Mouse (Mus musculus): ENCODE data around the gene Serpinb1b. TPM values are rescaled to one million over a fixed set of nuclear protein-coding genes. Genes with fewer than 3 reads are reported as not detected.
"Not testable (repeated sequence)": the region's sequence is repeated elsewhere in the genome, so short reads cannot be mapped to it uniquely, and the experiment has no call there.

The Serpinb1b gene
- polyA plus RNA-seq (2014; fragmentation: Nextera tagmentation; extraction: Ambion mirVana) = 24.0 and 45.4 TPM in 2 replicates

GRCm38 (mm10) chr13:33078056-33078705 is at the start of gene Serpinb1b:
Gene Serpinb1b, plus strand, starts transcription at chr13:33078575.
- 55% methylated on average over 3 of the region's 3 CpGs for WGBS

DNA sequence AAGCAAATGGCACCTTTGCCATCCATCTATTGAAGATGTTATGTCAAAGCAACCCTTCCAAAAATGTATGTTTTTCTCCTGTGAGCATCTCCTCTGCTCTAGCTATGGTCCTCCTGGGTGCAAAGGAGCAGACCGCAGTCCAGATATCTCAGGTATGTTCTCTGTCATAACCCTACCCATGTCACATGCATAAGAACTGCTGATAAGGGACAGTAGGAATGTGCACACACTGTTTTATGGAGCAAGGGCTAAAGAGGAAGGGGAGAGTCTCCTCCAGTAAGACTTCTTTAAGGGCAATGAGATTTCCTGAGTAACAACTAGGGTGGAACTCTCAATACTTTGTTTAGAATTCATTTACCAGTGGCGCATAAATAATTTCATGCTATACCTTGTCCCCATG is 48.9 kb upstream of the Serpinb1b start:
- not testable (repeated sequence) for ATAC-seq (ENCODE audit: low read depth); H3K27ac ChIP-seq (ENCODE audit: low read depth, low read length)
- 96% methylated on average over 2 of the region's 2 CpGs for WGBS

More at GRCm38 (mm10) chr13:33078056-33078705, at the start of gene Serpinb1b:
- Histone ChIP-seq H3K36me3 (ENCODE audit: control insufficient read depth, insufficient read depth, low read length) (no peaks in the 10 kb centered on the region), H3K27me3 (ENCODE audit: control insufficient read depth, insufficient read depth, low read length) (no peaks in the 10 kb centered on the region), H3K4me2 (ENCODE audit: low read depth, low read length) (peak within 1 kb of the TSS; percentile 25; the same call in 1 of the 2 replicates), H3K4me3 (ENCODE audit: low read depth, low read length) (no peak within 1 kb of the TSS), H3K9me3 (ENCODE audit: control insufficient read depth, low read length) (no peaks in the 10 kb centered on the region), H3K27ac (ENCODE audit: low read depth, low read length) (no peak within 1 kb of the TSS), H3K9ac (replicated peaks; ENCODE audit: low read depth, low read length) (no peak within 1 kb of the TSS), H3K4me1 (ENCODE audit: control insufficient read depth, insufficient read depth, low read length) (no peaks in the 10 kb centered on the region)
- no peak for ATAC-seq (ENCODE audit: low read depth)

GRCm38 (mm10) chr13:33030281-33030680 is 48.1 kb upstream of the Serpinb1b start:
- H3K9me3 ChIP-seq (ENCODE audit: control insufficient read depth, low read length) = no peaks in the 10 kb centered on the region
- no peaks in the 10 kb centered on the region for H3K36me3 ChIP-seq (ENCODE audit: control insufficient read depth, insufficient read depth, low read length)
- no peaks in the 10 kb centered on the region for H3K27me3 ChIP-seq (ENCODE audit: control insufficient read depth, insufficient read depth, low read length)
- no peak for ATAC-seq (ENCODE audit: low read depth)
- no peak overlapping the region for H3K4me2 ChIP-seq (ENCODE audit: low read depth, low read length)
- H3K9ac ChIP-seq (replicated peaks; ENCODE audit: low read depth, low read length) = no peak overlapping the region
- 91% methylated on average over 2 of the region's 3 CpGs for WGBS
- no peak overlapping the region for H3K4me3 ChIP-seq (ENCODE audit: low read depth, low read length)
- no peak overlapping the region for H3K27ac ChIP-seq (ENCODE audit: low read depth, low read length)
- no peaks in the 10 kb centered on the region for H3K4me1 ChIP-seq (ENCODE audit: control insufficient read depth, insufficient read depth, low read length)

More for the DNA sequence above, 48.9 kb upstream of the Serpinb1b start:
- H3K4me1 ChIP-seq (ENCODE audit: control insufficient read depth, insufficient read depth, low read length); H3K9ac ChIP-seq (replicated peaks; ENCODE audit: low read depth, low read length); H3K4me3 ChIP-seq (ENCODE audit: low read depth, low read length); H3K9me3 ChIP-seq (ENCODE audit: control insufficient read depth, low read length); H3K27me3 ChIP-seq (ENCODE audit: control insufficient read depth, insufficient read depth, low read length); H3K36me3 ChIP-seq (ENCODE audit: control insufficient read depth, insufficient read depth, low read length); H3K4me2 ChIP-seq (ENCODE audit: low read depth, low read length): not testable (repeated sequence)

GRCm38 (mm10) chr13:33035506-33035905 is 42.9 kb upstream of the Serpinb1b start:
- Histone ChIP-seq H3K4me3 (ENCODE audit: low read depth, low read length) (no peak overlapping the region), H3K9ac (replicated peaks; ENCODE audit: low read depth, low read length) (no peak overlapping the region), H3K36me3 (ENCODE audit: control insufficient read depth, insufficient read depth, low read length) (no peaks in the 10 kb centered on the region), H3K27me3 (ENCODE audit: control insufficient read depth, insufficient read depth, low read length) (no peaks in the 10 kb centered on the region), H3K27ac (ENCODE audit: low read depth, low read length) (no peak overlapping the region), H3K4me1 (ENCODE audit: control insufficient read depth, insufficient read depth, low read length) (no peaks in the 10 kb centered on the region), H3K4me2 (ENCODE audit: low read depth, low read length) (no peak overlapping the region), H3K9me3 (ENCODE audit: control insufficient read depth, low read length) (no peaks in the 10 kb centered on the region)
- 92% methylated on average over 1 of the region's 1 CpGs for WGBS
- no peak for ATAC-seq (ENCODE audit: low read depth)

DNA sequence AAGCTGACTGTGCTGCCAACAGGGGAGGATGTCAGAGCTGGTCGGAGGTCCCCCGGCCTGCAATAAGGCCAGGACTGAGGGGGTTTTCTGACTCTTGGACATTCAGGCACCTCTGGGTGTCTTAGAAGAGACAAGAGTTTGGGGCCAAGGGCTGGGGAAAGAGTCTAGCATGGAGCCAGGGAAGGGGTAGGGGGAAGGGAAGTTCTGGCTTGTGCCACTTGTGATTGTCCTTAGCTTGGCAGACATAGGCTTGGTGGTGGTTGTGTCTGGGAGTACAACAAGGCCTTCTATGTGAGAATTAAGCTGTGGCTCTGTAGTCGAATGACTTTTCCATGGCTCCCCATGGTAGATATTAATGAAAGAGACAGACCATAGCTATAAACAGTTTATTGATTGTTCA is 34.8 kb upstream of the Serpinb1b start:
- no peaks in the 10 kb centered on the region for H3K36me3 ChIP-seq (ENCODE audit: control insufficient read depth, insufficient read depth, low read length)
- H3K9ac ChIP-seq (replicated peaks; ENCODE audit: low read depth, low read length) = no peak overlapping the region
- no peaks in the 10 kb centered on the region for H3K4me1 ChIP-seq (ENCODE audit: control insufficient read depth, insufficient read depth, low read length)
- no peak overlapping the region for H3K4me3 ChIP-seq (ENCODE audit: low read depth, low read length)
- no peaks in the 10 kb centered on the region for H3K9me3 ChIP-seq (ENCODE audit: control insufficient read depth, low read length)
- no peaks in the 10 kb centered on the region for H3K27me3 ChIP-seq (ENCODE audit: control insufficient read depth, insufficient read depth, low read length)
- H3K27ac ChIP-seq (ENCODE audit: low read depth, low read length) = no peak overlapping the region
- WGBS = 99% methylated on average over 3 of the region's 3 CpGs
- no peak overlapping the region for H3K4me2 ChIP-seq (ENCODE audit: low read depth, low read length)
- no peak for ATAC-seq (ENCODE audit: low read depth)

DNA sequence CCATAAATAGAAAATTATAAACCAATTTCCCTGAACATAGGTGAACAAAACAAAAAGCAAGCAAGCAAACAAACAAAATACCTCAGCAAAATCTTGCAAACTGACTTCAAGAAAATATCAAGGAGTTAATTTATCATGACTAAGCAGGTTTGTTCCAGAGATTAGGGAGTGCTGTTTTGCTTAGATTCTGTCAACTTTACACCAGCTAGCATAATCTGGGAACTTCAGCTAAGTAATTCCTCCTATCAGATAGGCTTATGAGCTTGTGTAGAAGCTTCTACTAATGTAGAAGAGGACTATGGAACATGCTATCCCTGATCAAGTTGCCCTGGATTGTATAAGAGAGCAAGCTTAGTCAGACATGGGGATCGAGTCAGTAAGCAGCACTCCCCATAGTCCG is 31.1 kb upstream of the Serpinb1b start:
- Histone ChIP-seq H3K27me3 (ENCODE audit: control insufficient read depth, insufficient read depth, low read length) (no peaks in the 10 kb centered on the region), H3K36me3 (ENCODE audit: control insufficient read depth, insufficient read depth, low read length) (no peaks in the 10 kb centered on the region), H3K4me3 (ENCODE audit: low read depth, low read length) (no peak overlapping the region), H3K9me3 (ENCODE audit: control insufficient read depth, low read length) (no peaks in the 10 kb centered on the region), H3K4me2 (ENCODE audit: low read depth, low read length) (no peak overlapping the region), H3K27ac (ENCODE audit: low read depth, low read length) (no peak overlapping the region), H3K9ac (replicated peaks; ENCODE audit: low read depth, low read length) (no peak overlapping the region), H3K4me1 (ENCODE audit: control insufficient read depth, insufficient read depth, low read length) (no peaks in the 10 kb centered on the region)
- ATAC-seq (ENCODE audit: low read depth) = no peak
- WGBS = 84% methylated on average over 2 of the region's 2 CpGs

DNA sequence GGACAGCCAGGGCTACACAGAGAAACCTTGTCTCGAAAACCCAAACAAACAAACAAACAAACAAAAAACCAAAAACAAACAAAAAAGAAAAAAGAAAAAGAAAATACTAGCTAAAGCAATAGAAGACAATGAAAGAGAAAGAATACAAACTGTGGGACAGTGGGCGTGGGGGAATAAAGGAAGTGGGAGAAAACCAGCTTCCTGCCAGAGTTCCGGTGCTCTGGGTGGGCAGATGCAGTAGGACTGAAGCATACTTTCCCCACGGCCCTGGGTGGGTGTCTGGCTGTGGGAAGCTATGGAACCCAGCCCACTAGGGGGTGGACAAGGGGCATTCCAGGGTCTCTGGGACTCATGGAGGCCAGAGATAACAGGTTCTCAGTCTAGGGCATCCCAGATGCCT is 30.2 kb upstream of the Serpinb1b start:
- Histone ChIP-seq H3K4me2 (ENCODE audit: low read depth, low read length) (no peak overlapping the region), H3K9ac (replicated peaks; ENCODE audit: low read depth, low read length) (no peak overlapping the region), H3K9me3 (ENCODE audit: control insufficient read depth, low read length) (no peaks in the 10 kb centered on the region), H3K27me3 (ENCODE audit: control insufficient read depth, insufficient read depth, low read length) (no peaks in the 10 kb centered on the region), H3K27ac (ENCODE audit: low read depth, low read length) (no peak overlapping the region), H3K4me3 (ENCODE audit: low read depth, low read length) (no peak overlapping the region), H3K36me3 (ENCODE audit: control insufficient read depth, insufficient read depth, low read length) (no peaks in the 10 kb centered on the region), H3K4me1 (ENCODE audit: control insufficient read depth, insufficient read depth, low read length) (no peaks in the 10 kb centered on the region)
- WGBS = 78% methylated on average over 4 of the region's 4 CpGs
- no peak for ATAC-seq (ENCODE audit: low read depth)

- no peak overlapping the region for H3K27ac ChIP-seq (ENCODE audit: low read depth, low read length)
- no peak for ATAC-seq (ENCODE audit: low read depth)
- no peaks in the 10 kb centered on the region for H3K9me3 ChIP-seq (ENCODE audit: control insufficient read depth, low read length)
- WGBS = 86% methylated on average over 3 of the region's 3 CpGs
- H3K4me2 ChIP-seq (ENCODE audit: low read depth, low read length) = no peak overlapping the region
- no peaks in the 10 kb centered on the region for H3K36me3 ChIP-seq (ENCODE audit: control insufficient read depth, insufficient read depth, low read length)
- H3K9ac ChIP-seq (replicated peaks; ENCODE audit: low read depth, low read length) = no peak overlapping the region
- no peaks in the 10 kb centered on the region for H3K4me1 ChIP-seq (ENCODE audit: control insufficient read depth, insufficient read depth, low read length)
- H3K4me3 ChIP-seq (ENCODE audit: low read depth, low read length) = no peak overlapping the region
- no peaks in the 10 kb centered on the region for H3K27me3 ChIP-seq (ENCODE audit: control insufficient read depth, insufficient read depth, low read length)
Measured at GRCm38 (mm10) chr13:33051697-33052096, 26.7 kb upstream of the Serpinb1b start.

GRCm38 (mm10) chr13:33063048-33063447 is 15.3 kb upstream of the Serpinb1b start:
- Histone ChIP-seq H3K4me3 (ENCODE audit: low read depth, low read length) (no peak overlapping the region), H3K27ac (ENCODE audit: low read depth, low read length) (no peak overlapping the region), H3K4me1 (ENCODE audit: control insufficient read depth, insufficient read depth, low read length) (no peaks in the 10 kb centered on the region), H3K36me3 (ENCODE audit: control insufficient read depth, insufficient read depth, low read length) (no peaks in the 10 kb centered on the region), H3K9me3 (ENCODE audit: control insufficient read depth, low read length) (no peaks in the 10 kb centered on the region), H3K27me3 (ENCODE audit: control insufficient read depth, insufficient read depth, low read length) (no peaks in the 10 kb centered on the region), H3K9ac (replicated peaks; ENCODE audit: low read depth, low read length) (no peak overlapping the region), H3K4me2 (ENCODE audit: low read depth, low read length) (no peak overlapping the region)
- WGBS = 81% methylated on average over 1 of the region's 1 CpGs
- ATAC-seq (ENCODE audit: low read depth) = no peak

Measured in neural tube, embryonic 14.5 days (tissue).